Mouse (Mus musculus): ENCODE data around the gene Atp6v1f. TPM values are rescaled to one million over a fixed set of nuclear protein-coding genes. Genes with fewer than 3 reads are reported as not detected.

Gene Atp6v1f
- total RNA-seq, 4 experiments from 2014 or later: 116 to 127 (median 122) TPM

DNA sequence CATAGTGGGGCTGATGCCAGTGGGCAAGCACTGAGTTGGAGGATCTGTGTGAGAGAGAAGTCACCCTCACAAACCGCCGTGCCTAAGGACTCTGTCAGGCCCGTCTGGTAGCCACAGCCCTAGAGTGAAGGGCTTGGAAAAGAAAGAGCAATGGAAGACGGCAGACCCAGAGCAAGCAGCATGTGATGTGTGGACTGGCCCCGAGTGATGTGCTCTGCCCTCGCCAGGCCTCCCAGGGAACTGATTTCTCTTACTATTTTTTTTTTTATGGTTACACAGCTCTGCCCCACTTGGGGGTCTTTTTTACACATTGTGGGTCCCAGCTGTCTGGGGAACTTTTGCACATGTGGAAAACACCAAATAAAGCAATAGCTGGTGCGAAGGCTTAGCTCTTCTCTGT, 6.0 kb upstream of the Atp6v1f start:
- no peak for DNase-seq (ENCODE audit: low spot score in 2 of 2)

DNA sequence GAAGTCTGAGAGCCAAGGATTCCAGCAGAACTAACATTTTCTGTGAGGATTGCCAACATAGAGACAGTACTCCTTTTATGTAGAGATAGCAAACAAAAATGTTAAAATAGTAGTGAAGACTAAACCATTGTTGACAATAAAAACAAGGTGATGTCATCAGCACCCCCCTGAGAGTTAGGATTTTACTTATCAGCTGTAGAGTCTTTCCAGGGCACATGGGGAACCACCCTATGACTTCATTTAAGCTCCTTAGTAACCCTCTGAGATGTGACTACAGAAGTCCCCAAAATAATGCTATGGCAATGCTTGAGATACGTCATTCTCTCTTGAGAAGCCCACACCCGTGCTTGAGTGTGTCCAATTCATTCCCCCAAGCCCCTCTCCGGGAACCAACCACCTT, 4.1 kb upstream of the Atp6v1f start:
- DNase-seq (ENCODE audit: low spot score in 2 of 2): no peak

DNA sequence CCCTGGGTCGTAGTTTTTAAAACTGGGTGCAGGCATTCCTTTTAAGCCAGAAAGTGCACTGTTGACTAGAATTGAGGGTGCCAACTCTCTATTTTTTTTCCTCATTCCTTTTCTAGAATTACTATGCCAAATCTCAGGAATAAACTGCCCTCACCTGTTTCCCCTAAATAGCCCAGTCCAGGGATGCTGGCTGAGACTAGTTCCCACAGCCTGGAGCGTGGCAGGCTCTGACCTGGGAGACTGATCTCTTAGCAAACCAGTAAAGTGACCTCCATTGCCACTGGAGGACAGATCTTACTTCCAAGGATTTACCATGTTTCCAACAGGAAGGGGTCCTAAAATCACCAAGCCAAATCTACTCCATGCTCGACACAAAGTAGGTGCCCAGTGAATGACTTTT, 1.3 kb downstream of the Atp6v1f start:
- no peak for DNase-seq (ENCODE audit: low spot score in 2 of 2)

GRCm38 (mm10) chr6:29471137-29471536, 3.6 kb downstream of the Atp6v1f start, which contains the start of gene Atp6v1fnb:
Gene Atp6v1fnb (plus strand): TSS chr6:29471437.
- no peak for DNase-seq (ENCODE audit: low spot score in 2 of 2)

- DNase-seq (ENCODE audit: low spot score in 2 of 2): peak; percentile 45 to 64
These were observed 6.6 kb downstream of the Atp6v1f start for GRCm38 (mm10) chr6:29473941-29474691.

DNA sequence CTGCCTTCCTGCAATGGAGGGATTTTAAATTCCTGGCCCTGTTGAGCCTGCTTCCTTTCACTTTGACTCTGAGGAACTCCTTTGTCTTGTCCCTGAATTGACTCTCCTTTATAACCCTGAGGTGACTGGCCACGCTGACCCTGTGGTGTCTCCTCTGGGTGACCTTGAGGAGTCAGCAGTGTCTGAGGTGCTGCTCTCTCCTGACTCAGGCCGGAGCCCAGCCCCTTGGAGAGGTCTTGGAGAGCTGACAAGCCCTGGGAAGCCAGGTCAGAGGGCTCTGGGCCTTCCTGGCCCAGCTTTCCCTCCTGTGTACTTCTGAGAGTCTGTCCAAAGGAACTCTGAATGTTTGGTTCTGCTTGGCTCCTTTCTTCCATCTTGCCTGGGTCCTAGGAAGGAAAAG, 7.2 kb downstream of the Atp6v1f start:
- DNase-seq (ENCODE audit: low spot score in 2 of 2): no peak

DNA sequence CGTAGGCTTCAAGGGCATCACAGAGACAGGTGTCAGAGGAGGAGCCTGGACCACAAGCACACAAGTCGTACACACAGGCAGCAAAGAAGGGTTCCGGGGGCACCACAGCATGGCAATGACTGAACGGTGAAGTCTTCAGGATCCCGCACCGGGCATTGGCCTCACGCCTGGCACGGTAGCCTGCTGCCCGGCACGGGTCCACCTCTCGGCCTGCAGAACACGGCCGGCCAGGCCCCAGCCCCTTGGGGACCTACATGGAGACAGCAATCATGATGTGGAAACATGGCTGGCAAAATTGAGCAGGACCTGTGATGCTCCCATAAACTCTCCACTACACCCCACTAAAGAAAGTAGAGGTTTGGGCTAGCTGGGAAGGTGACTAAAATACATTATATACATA, 15.2 kb downstream of the Atp6v1f start:
- DNase-seq (ENCODE audit: low spot score in 2 of 2): no peak

GRCm38 (mm10) chr6:29484716-29485559, 17.4 kb downstream of the Atp6v1f start:
- peak; percentile 31 to 38 for DNase-seq (ENCODE audit: low spot score in 2 of 2)

GRCm38 (mm10) chr6:29485951-29486350, 18.4 kb downstream of the Atp6v1f start:
- no peak for DNase-seq (ENCODE audit: low spot score in 2 of 2)

DNA sequence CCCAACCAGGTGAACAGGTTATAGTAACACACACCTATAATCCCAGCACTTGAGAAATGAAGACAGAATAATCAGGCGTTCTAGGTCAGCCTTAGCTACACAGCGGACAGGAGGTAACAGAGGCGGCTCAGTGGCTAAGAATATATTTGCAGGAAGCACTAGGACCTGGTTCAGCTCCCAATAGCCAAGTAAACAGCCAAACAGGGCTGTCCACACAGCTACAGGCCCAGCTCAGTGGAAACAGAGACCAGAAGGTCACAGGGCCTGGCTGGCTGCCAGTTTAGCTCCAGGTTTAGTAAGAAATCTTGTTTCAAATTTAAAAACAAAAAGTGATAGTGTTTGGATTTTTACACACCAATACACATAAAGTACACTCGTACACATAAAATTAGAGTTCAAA, 26.6 kb downstream of the Atp6v1f start:
- DNase-seq (ENCODE audit: low spot score in 2 of 2): peak in 1 of 2 experiments; percentile 40

- no peak for DNase-seq (ENCODE audit: low spot score in 2 of 2)
These were observed 28.8 kb downstream of the Atp6v1f start for GRCm38 (mm10) chr6:29496270-29496669.

DNA sequence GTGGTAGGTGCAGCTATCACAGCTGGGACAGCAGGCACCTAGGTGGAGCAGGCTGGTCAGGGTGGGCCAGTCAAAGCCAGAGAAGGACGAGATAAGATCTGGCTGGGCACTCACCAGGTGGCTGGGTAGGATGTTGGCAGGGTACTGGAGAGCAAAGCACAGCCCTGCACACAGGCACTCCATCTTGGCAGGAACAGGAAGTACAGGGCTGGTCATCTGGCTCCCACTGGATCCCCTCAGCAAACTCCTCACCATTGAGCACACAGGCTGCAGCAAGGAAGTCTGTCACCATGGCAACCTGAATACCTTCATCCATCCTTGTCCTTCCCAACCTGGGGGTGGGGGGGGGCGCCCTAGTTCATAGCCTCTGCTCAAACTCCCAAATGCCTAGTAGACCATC, 30.3 kb downstream of the Atp6v1f start:
- DNase-seq (ENCODE audit: low spot score in 2 of 2): no peak

DNA sequence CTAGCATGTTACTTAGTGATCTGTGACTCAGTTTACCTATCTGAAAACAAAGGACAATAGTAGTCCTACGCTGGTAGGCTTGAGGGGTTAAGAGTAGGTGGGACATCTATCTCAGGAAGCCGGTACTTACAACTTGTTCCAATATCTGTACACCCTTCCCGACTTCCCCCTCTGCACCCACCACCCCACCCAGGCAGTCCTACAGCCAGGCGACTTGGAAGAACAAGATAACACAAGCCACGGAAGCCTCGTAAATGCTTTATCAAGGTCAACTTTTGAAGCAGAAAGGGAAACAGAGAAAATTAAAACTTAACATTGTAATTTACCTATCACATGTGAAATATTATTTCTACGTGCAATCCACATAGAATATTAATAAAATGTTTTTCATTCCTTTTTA, 32.7 kb downstream of the Atp6v1f start:
- no peak for DNase-seq (ENCODE audit: low spot score in 2 of 2)

DNA sequence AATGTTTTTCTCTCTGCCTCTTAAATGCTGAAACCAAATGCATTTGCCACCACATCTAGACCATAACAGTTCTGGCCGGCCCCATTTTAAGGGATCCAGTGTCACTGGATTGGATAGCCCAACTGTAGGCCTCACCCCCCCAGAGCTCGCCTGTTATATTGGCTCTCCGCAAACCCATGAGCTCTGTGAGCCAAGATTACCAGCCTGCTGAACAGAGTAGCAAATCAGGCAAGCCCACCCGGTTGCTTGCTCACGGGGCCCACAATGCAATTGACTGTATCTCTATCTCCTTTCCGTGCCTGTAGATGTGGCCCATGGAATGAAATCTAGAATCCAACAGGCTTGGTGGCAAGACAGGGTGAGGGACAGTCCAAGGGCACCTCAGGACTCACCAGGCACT, 33.3 kb downstream of the Atp6v1f start:
- DNase-seq (ENCODE audit: low spot score in 2 of 2): no peak

- no peak for DNase-seq (ENCODE audit: low spot score in 2 of 2)
These were observed 34.1 kb downstream of the Atp6v1f start for GRCm38 (mm10) chr6:29501599-29501998.

DNA sequence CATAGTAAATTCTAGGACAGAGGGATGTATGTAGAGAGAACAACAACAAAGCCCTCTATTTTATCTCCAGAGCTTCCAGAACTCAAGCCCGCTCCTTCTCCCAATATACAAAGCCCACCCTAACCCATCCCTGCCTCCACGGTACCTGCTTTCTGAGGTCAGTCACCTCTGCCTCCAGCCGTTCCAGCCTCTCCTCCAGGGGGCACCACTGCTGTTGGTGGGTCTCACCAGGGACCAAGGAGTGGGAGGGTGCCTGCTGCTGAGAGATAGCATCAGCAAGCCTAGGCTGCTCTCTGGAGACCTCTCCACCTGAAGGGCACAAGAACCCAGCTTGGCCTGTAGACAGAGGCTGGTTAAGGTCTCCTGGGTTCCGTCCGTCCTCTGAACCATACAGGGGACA, 38.0 kb downstream of the Atp6v1f start:
- no peak for DNase-seq (ENCODE audit: low spot score in 2 of 2)

DNA sequence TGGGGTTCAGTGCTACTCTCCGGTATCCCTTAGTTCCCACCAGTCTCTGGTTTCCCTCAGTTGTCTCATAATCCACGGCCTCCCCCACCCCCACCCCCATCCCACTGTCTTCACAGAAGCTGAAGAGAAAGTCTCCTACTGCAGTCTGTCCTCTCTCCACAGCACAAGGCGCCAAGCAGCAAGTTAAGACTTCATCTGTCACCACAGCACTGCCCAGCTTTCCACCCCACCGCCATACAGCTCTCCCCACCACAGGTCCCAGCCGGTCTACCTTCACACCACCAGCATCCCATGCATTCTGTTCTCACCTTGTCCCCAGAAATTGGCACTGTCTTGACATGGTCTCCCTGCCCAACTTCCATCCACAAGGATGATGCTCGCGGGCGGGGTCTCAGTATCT, 39.3 kb downstream of the Atp6v1f start:
- DNase-seq (ENCODE audit: low spot score in 2 of 2): no peak

- DNase-seq (ENCODE audit: low spot score in 2 of 2): no peak
These were observed 40.2 kb downstream of the Atp6v1f start, which contains the start of gene Kcp for GRCm38 (mm10) chr6:29507447-29508309. Gene Kcp (minus strand): TSS chr6:29507952.

- DNase-seq (ENCODE audit: low spot score in 2 of 2): peak in 1 of 2 experiments; percentile 40
These were observed 41.6 kb downstream of the Atp6v1f start for GRCm38 (mm10) chr6:29509086-29509485.

- DNase-seq (ENCODE audit: low spot score in 2 of 2): no peak
These were observed 45.8 kb downstream of the Atp6v1f start for GRCm38 (mm10) chr6:29513284-29513683.

- DNase-seq (ENCODE audit: low spot score in 2 of 2): peak; percentile 46 to 54
These were observed 49.6 kb downstream of the Atp6v1f start for GRCm38 (mm10) chr6:29517139-29517538.
